Mouse (Mus musculus) liver, postnatal 0 days (tissue): ENCODE measurements around the gene Fam83e.

Experiments
- CTCF ChIP-seq: sonication (generic); IDR thresholded peaks from 2 replicates; pipeline ENCODE4 v1.5.1; 2016; ENCODE audit warnings: antibody characterized with exemption, low read depth
- EP300 ChIP-seq: IDR thresholded peaks from 2 replicates; pipeline ENCODE4 v1.6.1; 2016; ENCODE audit warnings: antibody characterized with exemption, low read depth, mild to moderate bottlenecking

GRCm38 (mm10) chr7:45733477-45733876, 12.5 kb downstream of the Fam83e start:
- TF ChIP-seq CTCF (no peak), EP300 (no peak)
